Mouse (Mus musculus): ENCODE results near the gene Ide. TPM values are rescaled to one million over a fixed set of nuclear protein-coding genes. Genes with fewer than 3 reads are reported as not detected.

Gene Ide
- polyA plus RNA-seq, 1 experiment from 2014 or later: 34.3 TPM

DNA sequence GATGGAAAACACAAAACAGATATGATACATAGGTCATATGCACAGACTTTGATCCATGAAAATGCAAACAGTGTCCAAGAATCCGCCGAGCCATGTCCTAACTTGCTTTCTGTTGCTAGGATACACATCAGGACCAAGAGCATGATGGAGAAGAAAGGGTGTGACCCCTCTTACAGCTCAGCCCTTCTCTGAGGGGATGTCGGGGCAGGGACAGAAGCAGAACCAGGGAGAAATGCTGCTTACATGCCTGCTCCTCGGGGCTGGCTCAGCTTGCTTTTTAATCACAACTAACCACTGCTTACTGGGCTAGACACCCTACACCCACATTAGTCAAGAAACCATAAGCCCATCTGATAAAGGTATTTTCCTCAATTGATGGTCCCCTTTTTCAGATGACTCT is 33.6 kb downstream of the Ide start:
- H3K36me3 ChIP-seq: no peaks in the 10 kb centered on the region
- 74% methylated on average over 4 of the region's 4 CpGs for WGBS
- H3K27ac ChIP-seq: no peak overlapping the region
- no peak overlapping the region for H3K4me3 ChIP-seq
- ATAC-seq (ENCODE audit: insufficient number of reproducible peaks, insufficient read depth, low FRiP score, low TSS enrichment): no peak
- H3K4me1 ChIP-seq: no peaks in the 10 kb centered on the region
- H3K27me3 ChIP-seq: no peaks in the 10 kb centered on the region
- no peaks in the 10 kb centered on the region for H3K9me3 ChIP-seq
- no peak overlapping the region for H3K9ac ChIP-seq
- H3K4me2 ChIP-seq (replicated peaks): no peak overlapping the region

GRCm38 (mm10) chr19:37301733-37302132 is 35.9 kb downstream of the Ide start:
- no peaks in the 10 kb centered on the region for H3K4me1 ChIP-seq
- WGBS: 93% methylated on average over 3 of the region's 3 CpGs
- no peak overlapping the region for H3K4me3 ChIP-seq
- no peak overlapping the region for H3K4me2 ChIP-seq (replicated peaks)
- no peak overlapping the region for H3K9ac ChIP-seq
- H3K9me3 ChIP-seq: no peaks in the 10 kb centered on the region
- ATAC-seq (ENCODE audit: insufficient number of reproducible peaks, insufficient read depth, low FRiP score, low TSS enrichment): no peak
- no peaks in the 10 kb centered on the region for H3K27me3 ChIP-seq
- no peak overlapping the region for H3K27ac ChIP-seq
- H3K36me3 ChIP-seq: no peaks in the 10 kb centered on the region

GRCm38 (mm10) chr19:37291676-37292075 is 46.0 kb downstream of the Ide start:
- H3K27me3 ChIP-seq: no peaks in the 10 kb centered on the region
- WGBS: 85% methylated on average over 4 of the region's 4 CpGs
- ATAC-seq (ENCODE audit: insufficient number of reproducible peaks, insufficient read depth, low FRiP score, low TSS enrichment): no peak
- no peaks in the 10 kb centered on the region for H3K36me3 ChIP-seq
- H3K27ac ChIP-seq: no peak overlapping the region
- H3K4me3 ChIP-seq: no peak overlapping the region
- H3K4me2 ChIP-seq (replicated peaks): no peak overlapping the region
- no peaks in the 10 kb centered on the region for H3K9me3 ChIP-seq
- no peak overlapping the region for H3K9ac ChIP-seq
- H3K4me1 ChIP-seq: no peaks in the 10 kb centered on the region

DNA sequence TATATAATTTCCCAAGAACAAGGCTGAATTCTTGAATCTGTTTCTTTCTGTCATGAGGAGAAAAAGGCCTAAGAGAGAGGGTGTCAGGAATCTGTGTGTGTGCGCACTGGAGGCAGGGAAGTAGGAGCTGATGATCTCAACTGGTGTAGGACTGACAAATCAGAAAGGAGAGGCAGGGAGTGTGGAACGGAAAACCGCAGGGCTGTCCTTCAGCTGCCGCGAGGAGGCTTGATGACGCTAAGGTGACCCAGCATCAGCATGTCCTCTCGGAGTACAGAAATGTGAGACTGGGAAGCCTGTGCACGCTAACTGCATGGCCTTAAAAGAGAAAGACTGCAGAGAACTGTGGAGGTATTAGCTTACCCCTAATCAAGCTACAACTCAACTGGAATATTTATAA is 46.7 kb downstream of the Ide start:
- Histone ChIP-seq H3K27ac (no peak overlapping the region), H3K27me3 (no peaks in the 10 kb centered on the region), H3K9ac (no peak overlapping the region), H3K9me3 (no peaks in the 10 kb centered on the region), H3K36me3 (no peaks in the 10 kb centered on the region), H3K4me1 (no peaks in the 10 kb centered on the region), H3K4me3 (no peak overlapping the region), H3K4me2 (replicated peaks) (no peak overlapping the region)
- 82% methylated on average over 8 of the region's 8 CpGs for WGBS
- ATAC-seq (ENCODE audit: insufficient number of reproducible peaks, insufficient read depth, low FRiP score, low TSS enrichment): no peak

DNA sequence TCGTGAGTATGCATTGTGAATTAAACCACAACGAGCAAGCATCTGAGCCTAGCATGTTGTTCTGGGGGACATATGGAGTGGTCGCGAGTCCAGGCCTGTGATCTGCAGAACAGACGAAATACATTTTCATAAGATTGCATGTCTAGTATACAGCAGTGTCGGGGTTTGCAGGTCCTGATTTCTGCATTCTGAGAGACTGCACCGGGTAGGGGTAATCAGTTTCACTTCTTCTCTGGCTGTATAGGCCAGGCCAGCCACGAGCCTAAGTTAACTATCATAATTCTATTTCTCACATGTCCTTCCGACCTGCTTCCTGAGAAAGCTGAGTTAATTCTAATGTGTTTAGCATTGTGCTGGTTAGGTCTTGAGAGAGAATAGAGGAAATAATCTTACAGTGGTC is 52.9 kb downstream of the Ide start:
- Histone ChIP-seq H3K4me3 (no peak overlapping the region), H3K36me3 (peaks cover 3% of the 10 kb centered on the region; the same call in 1 of the 2 replicates), H3K9me3 (no peaks in the 10 kb centered on the region), H3K4me2 (replicated peaks) (no peak overlapping the region), H3K27me3 (no peaks in the 10 kb centered on the region), H3K4me1 (no peaks in the 10 kb centered on the region), H3K9ac (no peak overlapping the region), H3K27ac (no peak overlapping the region)
- WGBS: 88% methylated on average over 9 of the region's 9 CpGs
- ATAC-seq (ENCODE audit: insufficient number of reproducible peaks, insufficient read depth, low FRiP score, low TSS enrichment): no peak

GRCm38 (mm10) chr19:37283166-37283565 is 54.5 kb downstream of the Ide start:
- WGBS: 89% methylated on average over 6 of the region's 6 CpGs
- Histone ChIP-seq H3K9ac (no peak overlapping the region), H3K4me3 (no peak overlapping the region), H3K27me3 (no peaks in the 10 kb centered on the region), H3K9me3 (no peaks in the 10 kb centered on the region), H3K4me1 (no peaks in the 10 kb centered on the region), H3K36me3 (peaks cover 8% of the 10 kb centered on the region; the same call in 1 of the 2 replicates), H3K4me2 (replicated peaks) (no peak overlapping the region), H3K27ac (no peak overlapping the region)
- no peak for ATAC-seq (ENCODE audit: insufficient number of reproducible peaks, insufficient read depth, low FRiP score, low TSS enrichment)

DNA sequence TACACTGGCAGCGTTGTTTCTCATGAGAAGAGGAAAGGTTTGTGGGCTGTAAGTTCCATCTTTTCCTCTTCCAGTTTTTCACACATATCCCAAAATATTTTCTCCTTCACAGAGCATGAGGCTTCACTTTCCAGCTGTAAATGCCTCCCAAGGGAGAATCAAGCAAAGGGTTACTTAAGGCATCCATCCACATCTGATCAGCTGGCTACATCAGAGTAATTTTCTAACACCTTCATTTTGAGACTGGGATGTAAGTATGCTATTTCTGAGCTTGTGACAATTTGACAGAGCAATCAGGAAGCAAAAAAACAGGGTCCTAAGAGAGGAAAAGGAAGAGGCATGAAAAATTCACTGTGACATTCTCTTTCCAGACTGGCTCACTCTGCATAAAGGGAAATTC is 55.9 kb downstream of the Ide start:
- H3K9ac ChIP-seq: no peak overlapping the region
- H3K36me3 ChIP-seq: peaks cover 8% of the 10 kb centered on the region; the same call in 1 of the 2 replicates
- H3K4me1 ChIP-seq: no peaks in the 10 kb centered on the region
- no peak overlapping the region for H3K4me2 ChIP-seq (replicated peaks)
- WGBS: 100% methylated on average over 1 of the region's 1 CpGs
- no peaks in the 10 kb centered on the region for H3K9me3 ChIP-seq
- H3K4me3 ChIP-seq: no peak overlapping the region
- ATAC-seq (ENCODE audit: insufficient number of reproducible peaks, insufficient read depth, low FRiP score, low TSS enrichment): no peak
- no peaks in the 10 kb centered on the region for H3K27me3 ChIP-seq
- no peak overlapping the region for H3K27ac ChIP-seq

DNA sequence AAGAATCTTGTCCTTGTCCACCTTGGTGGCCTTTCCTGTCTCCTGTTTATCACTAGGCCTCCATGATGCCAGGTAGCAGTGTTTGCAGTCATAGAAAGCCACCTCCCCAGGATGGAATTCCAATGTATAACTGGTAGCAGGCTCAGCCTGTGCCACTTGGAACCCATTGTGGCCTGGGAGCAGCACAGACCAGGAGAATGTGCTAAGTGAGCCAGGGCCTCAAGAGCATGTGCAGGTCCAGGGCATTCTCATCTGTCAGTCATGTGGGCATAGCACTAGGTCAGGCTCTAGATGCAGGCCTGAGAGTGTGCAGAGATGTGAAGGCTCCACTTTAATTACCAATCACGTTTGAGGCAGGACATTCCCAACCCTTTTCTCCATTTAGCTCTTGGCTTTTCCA is 58.5 kb downstream of the Ide start:
- no peak for ATAC-seq (ENCODE audit: insufficient number of reproducible peaks, insufficient read depth, low FRiP score, low TSS enrichment)
- H3K4me2 ChIP-seq (replicated peaks): no peak overlapping the region
- H3K36me3 ChIP-seq: peaks cover 11% of the 10 kb centered on the region; the same call in 1 of the 2 replicates
- no peaks in the 10 kb centered on the region for H3K27me3 ChIP-seq
- 70% methylated on average over 1 of the region's 1 CpGs for WGBS
- no peak overlapping the region for H3K4me3 ChIP-seq
- no peaks in the 10 kb centered on the region for H3K4me1 ChIP-seq
- H3K9me3 ChIP-seq: no peaks in the 10 kb centered on the region
- no peak overlapping the region for H3K27ac ChIP-seq
- H3K9ac ChIP-seq: no peak overlapping the region

DNA sequence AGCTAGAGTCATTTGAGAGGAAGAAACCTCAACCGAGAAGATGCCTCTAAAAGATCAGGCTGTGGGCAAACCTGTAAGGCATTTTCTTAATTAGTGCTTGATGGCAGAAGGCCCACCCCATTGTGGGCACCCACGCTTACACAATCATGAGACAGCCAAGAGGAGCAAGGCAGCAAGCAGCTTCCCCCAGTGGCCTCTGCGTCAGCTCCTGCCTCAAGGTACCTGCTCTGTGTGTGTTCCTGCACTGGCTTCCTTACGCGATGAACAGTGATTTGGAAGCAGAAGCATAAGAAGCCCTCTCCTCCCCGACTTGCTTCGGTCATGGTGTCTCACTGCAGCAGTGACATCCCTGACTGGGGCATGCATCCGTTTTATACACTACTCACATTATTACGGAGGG is 62.1 kb downstream of the Ide start:
- Histone ChIP-seq H3K4me2 (replicated peaks) (no peak overlapping the region), H3K4me3 (no peak overlapping the region), H3K27ac (no peak overlapping the region), H3K9ac (no peak overlapping the region), H3K9me3 (no peaks in the 10 kb centered on the region), H3K27me3 (no peaks in the 10 kb centered on the region), H3K36me3 (peaks cover 8% of the 10 kb centered on the region; the same call in 1 of the 2 replicates), H3K4me1 (no peaks in the 10 kb centered on the region)
- WGBS: 85% methylated on average over 9 of the region's 9 CpGs
- no peak for ATAC-seq (ENCODE audit: insufficient number of reproducible peaks, insufficient read depth, low FRiP score, low TSS enrichment)

- no peak for ATAC-seq (ENCODE audit: insufficient number of reproducible peaks, insufficient read depth, low FRiP score, low TSS enrichment)
- Histone ChIP-seq H3K4me3 (no peak overlapping the region), H3K27me3 (no peaks in the 10 kb centered on the region), H3K9ac (no peak overlapping the region), H3K36me3 (0 out of 2 replicates have a peak, but pooled peaks cover 4% of the 10 kb centered on the region), H3K27ac (no peak overlapping the region), H3K4me1 (no peaks in the 10 kb centered on the region), H3K9me3 (no peaks in the 10 kb centered on the region), H3K4me2 (replicated peaks) (no peak overlapping the region)
- WGBS: 85% methylated on average over 16 of the region's 16 CpGs
Measured at GRCm38 (mm10) chr19:37269106-37269505, 68.5 kb downstream of the Ide start.

- Histone ChIP-seq H3K9me3 (no peaks in the 10 kb centered on the region), H3K27me3 (no peaks in the 10 kb centered on the region), H3K4me1 (no peaks in the 10 kb centered on the region), H3K27ac (no peak overlapping the region), H3K4me2 (replicated peaks) (no peak overlapping the region), H3K4me3 (no peak overlapping the region), H3K9ac (no peak overlapping the region), H3K36me3 (0 out of 2 replicates have a peak, but pooled peaks cover 4% of the 10 kb centered on the region)
- 33% methylated on average over 10 of the region's 10 CpGs for WGBS
- no peak for ATAC-seq (ENCODE audit: insufficient number of reproducible peaks, insufficient read depth, low FRiP score, low TSS enrichment)
Measured at GRCm38 (mm10) chr19:37265333-37266103, 72.1 kb downstream of the Ide start.
